Mouse (Mus musculus) midbrain, embryonic 11.5 days (tissue): ENCODE data around the gene Mphosph9. TPM values are rescaled to one million over a fixed set of nuclear protein-coding genes. Genes with fewer than 3 reads are reported as not detected.

Experiments
- ATAC-seq: fragments of 200-750 bp; cut with Nextera tagmentation; 2 replicates; pipeline ENCODE4 v1.8.0; 2017; ENCODE audit warnings: moderate TSS enrichment, moderate library complexity; ENCODE audit not compliant: low FRiP score
- DNase-seq: peaks from one replicate; pipeline ENCODE4 v3.0.0; 2015; ENCODE audit warnings: low spot score; ENCODE audit errors: missing footprints
- H3K27ac ChIP-seq: fragments of 300-500 bp; sonication (generic); 2 replicates; pipeline ENCODE4 v1.5.1; 2014; ENCODE audit warnings: low read depth, low read length
- H3K27me3 ChIP-seq: fragments of 300-500 bp; sonication (generic); 2 replicates; pipeline ENCODE4 v1.6.1; 2014; ENCODE audit warnings: mild to moderate bottlenecking, low read length, moderate library complexity, mixed read lengths; ENCODE audit not compliant: control insufficient read depth, insufficient read depth
- H3K36me3 ChIP-seq: fragments of 300-500 bp; sonication (generic); 2 replicates; pipeline ENCODE4 v1.6.1; 2014; ENCODE audit warnings: mild to moderate bottlenecking, low read length, moderate library complexity, mixed read lengths; ENCODE audit not compliant: control insufficient read depth, insufficient read depth
- H3K4me1 ChIP-seq: fragments of 300-500 bp; sonication (generic); 2 replicates; pipeline ENCODE4 v1.6.1; 2014; ENCODE audit warnings: low read length; ENCODE audit not compliant: control insufficient read depth, insufficient read depth
- H3K4me2 ChIP-seq: fragments of 300-500 bp; sonication (generic); 2 replicates; pipeline ENCODE4 v1.6.1; 2014; ENCODE audit warnings: mild to moderate bottlenecking, moderate library complexity
- H3K4me3 ChIP-seq: fragments of 300-500 bp; sonication (generic); 2 replicates; pipeline ENCODE4 v1.5.1; 2014; ENCODE audit warnings: low read depth, low read length
- H3K9ac ChIP-seq: fragments of 300-500 bp; sonication (generic); 2 replicates; pipeline ENCODE4 v1.6.1; 2014; ENCODE audit warnings: low read length
- H3K9me3 ChIP-seq: fragments of 300-500 bp; sonication (generic); 2 replicates; pipeline ENCODE4 v1.6.1; 2016; ENCODE audit warnings: low read length; ENCODE audit not compliant: control insufficient read depth
- WGBS: fragments of 180-500 bp; shearing (Covaris S2); extraction: QIAGEN DNeasy Blood & Tissue Kit; methylation state at CpG from one replicate; pipeline ENCODE4 v1.1.7; 2014; 5-methylcytosine and 5-hydroxymethylcytosine counted together
- polyA plus RNA-seq: library from polyadenylated mRNA; unstranded; fragments of >200 nt; fragmentation: Nextera tagmentation; extraction: Ambion mirVana; gene quantifications from 2 replicates; pipeline ENCODE4 v1.2.1, GENCODE M21; 2014

Gene Mphosph9
- polyA plus RNA-seq, 1 experiment from 2014 or later, result 12.3 TPM

GRCm38 (mm10) chr5:124202071-124202470 lies 125.7 kb downstream of the Mphosph9 start:
- Histone ChIP-seq H3K4me2 (no peak overlapping the region), H3K4me3 (no peak overlapping the region), H3K9ac (no peak overlapping the region), H3K36me3 (no peaks in the 10 kb centered on the region), H3K27ac (no peak overlapping the region), H3K4me1 (peaks cover 6% of the 10 kb centered on the region; the same call in 1 of the 2 replicates), H3K27me3 (no peaks in the 10 kb centered on the region), H3K9me3 (no peaks in the 10 kb centered on the region)
- WGBS, result 71% methylated on average over 4 of the region's 4 CpGs
- no peak for DNase-seq
- ATAC-seq, result no peak

- 83% methylated on average over 2 of the region's 2 CpGs for WGBS
- Histone ChIP-seq H3K4me1 (0 out of 2 replicates have a peak, but pooled peaks cover 3% of the 10 kb centered on the region), H3K4me2 (no peak overlapping the region), H3K9ac (no peak overlapping the region), H3K27ac (no peak overlapping the region), H3K4me3 (no peak overlapping the region), H3K9me3 (no peaks in the 10 kb centered on the region), H3K36me3 (no peaks in the 10 kb centered on the region), H3K27me3 (no peaks in the 10 kb centered on the region)
- DNase-seq, result no peak
- no peak for ATAC-seq
These were observed 126.2 kb downstream of the Mphosph9 start for GRCm38 (mm10) chr5:124201564-124201963.

Other genes starting within 250 kb of the Mphosph9 start
- 0.62 and 0.71 TPM in 2 replicates for gene Abcb9, start 232.2 kb downstream of the Mphosph9 start, polyA plus RNA-seq
- 10.4 and 11.4 TPM in 2 replicates for gene Ogfod2, start 215.7 kb downstream of the Mphosph9 start, polyA plus RNA-seq
- gene Arl6ip4, start 211.9 kb downstream of the Mphosph9 start, polyA plus RNA-seq, result 89.3 and 95.5 TPM in 2 replicates
- gene Pitpnm2, start 78.2 kb downstream of the Mphosph9 start, polyA plus RNA-seq, result 4.6 and 5.0 TPM in 2 replicates
- 22.0 and 23.9 TPM in 2 replicates for gene 2810006K23Rik, start 117 bp upstream of the Mphosph9 start, polyA plus RNA-seq
- 215 and 262 TPM in 2 replicates for gene Cdk2ap1, start 35.1 kb upstream of the Mphosph9 start, polyA plus RNA-seq
- 78.6 and 85.9 TPM in 2 replicates for gene Sbno1, start 98.0 kb upstream of the Mphosph9 start, polyA plus RNA-seq
- gene Kmt5a, start 112.0 kb upstream of the Mphosph9 start, polyA plus RNA-seq, result 76.6 and 90.0 TPM in 2 replicates
- 19.6 and 23.1 TPM in 2 replicates for gene Rilpl2, start 150.4 kb upstream of the Mphosph9 start, polyA plus RNA-seq
- gene Snrnp35, start 155.2 kb upstream of the Mphosph9 start, polyA plus RNA-seq, result 15.6 and 17.3 TPM in 2 replicates
- 17.7 and 21.7 TPM in 2 replicates for gene Rilpl1, start 203.4 kb upstream of the Mphosph9 start, polyA plus RNA-seq
- 490 and 523 TPM in 2 replicates for gene Tmed2, start 212.7 kb upstream of the Mphosph9 start, polyA plus RNA-seq
- gene Ddx55, start 224.9 kb upstream of the Mphosph9 start, polyA plus RNA-seq, result 13.2 and 15.0 TPM in 2 replicates